Mouse (Mus musculus) liver, adult 2 months (tissue): ENCODE data around the gene Camsap1. TPM values are rescaled to one million over a fixed set of nuclear protein-coding genes. Genes with fewer than 3 reads are reported as not detected.

Source experiments
- DNase-seq: peaks from one replicate; pipeline ENCODE4 v3.0.0-alpha.2; 2011; ENCODE audit warnings: low read depth, low spot score; ENCODE audit errors: extremely low read depth
- H3K27ac ChIP-seq: fragments of 200-500 bp; replicated peaks from 2 replicates; pipeline ENCODE4 v1.5.1; 2012; ENCODE audit warnings: low read depth, mild to moderate bottlenecking, control low read depth, inconsistent platforms, low read length; ENCODE audit not compliant: insufficient read depth
- H3K27me3 ChIP-seq: fragments of 200-500 bp; 2 replicates; pipeline ENCODE4 v1.6.1; 2012; ENCODE audit warnings: mild to moderate bottlenecking, moderate library complexity, low read length, inconsistent platforms; ENCODE audit not compliant: control insufficient read depth, insufficient read depth
- H3K36me3 ChIP-seq: fragments of 200-500 bp; 2 replicates; pipeline ENCODE4 v1.6.1; 2012; ENCODE audit warnings: low read length, inconsistent platforms; ENCODE audit not compliant: control insufficient read depth, insufficient read depth
- H3K4me1 ChIP-seq: fragments of 200-500 bp; 2 replicates; pipeline ENCODE4 v1.6.1; 2011; ENCODE audit warnings: low read length; ENCODE audit not compliant: control insufficient read depth, insufficient read depth
- H3K4me3 ChIP-seq: fragments of 200-500 bp; 2 replicates; pipeline ENCODE4 v1.5.1; 2011; ENCODE audit warnings: low read depth, mild to moderate bottlenecking, control low read depth, low read length, moderate library complexity; ENCODE audit not compliant: insufficient read depth
- H3K79me2 ChIP-seq: fragments of 200-500 bp; 2 replicates; pipeline ENCODE4 v1.6.1; 2012; ENCODE audit warnings: inconsistent platforms, mild to moderate bottlenecking, low read length, moderate library complexity; ENCODE audit not compliant: control insufficient read depth, insufficient read depth
- H3K9ac ChIP-seq: fragments of 200-500 bp; 2 replicates; pipeline ENCODE4 v1.6.1; 2012; ENCODE audit warnings: low read depth, mild to moderate bottlenecking, control low read depth, inconsistent platforms, low read length
- CTCF ChIP-seq: fragments of 200-500 bp; IDR thresholded peaks from 2 replicates; pipeline ENCODE4 v1.5.1; 2011; ENCODE audit warnings: low read depth, low read length, control low read depth
- POLR2A ChIP-seq: fragments of 200-500 bp; IDR thresholded peaks from 2 replicates; pipeline ENCODE4 v1.6.1; 2011; ENCODE audit warnings: low read length, control low read depth; ENCODE audit not compliant: insufficient read depth; ENCODE audit errors: extremely low read depth
- WGBS: fragments of 180-500 bp; shearing (Covaris S2); methylation state at CpG from one replicate; pipeline ENCODE4 v1.1.7; 2018; 5-methylcytosine and 5-hydroxymethylcytosine counted together
- polyA plus RNA-seq: library from polyadenylated mRNA; depleted of rRNA; stranded (reverse); fragments of >200 nt; gene quantifications from 2 replicates; pipeline ENCODE4 v1.2.3, GENCODE M21; 2012
- total RNA-seq: library from RNA; depleted of rRNA; stranded (reverse); fragments of >200 nt; gene quantifications from 2 replicates; pipeline ENCODE4 v1.2.3, GENCODE M21; 2014

Camsap1 gene
- total and polyA plus RNA-seq, 2 experiments, result 2.4 to 5.4 TPM

DNA sequence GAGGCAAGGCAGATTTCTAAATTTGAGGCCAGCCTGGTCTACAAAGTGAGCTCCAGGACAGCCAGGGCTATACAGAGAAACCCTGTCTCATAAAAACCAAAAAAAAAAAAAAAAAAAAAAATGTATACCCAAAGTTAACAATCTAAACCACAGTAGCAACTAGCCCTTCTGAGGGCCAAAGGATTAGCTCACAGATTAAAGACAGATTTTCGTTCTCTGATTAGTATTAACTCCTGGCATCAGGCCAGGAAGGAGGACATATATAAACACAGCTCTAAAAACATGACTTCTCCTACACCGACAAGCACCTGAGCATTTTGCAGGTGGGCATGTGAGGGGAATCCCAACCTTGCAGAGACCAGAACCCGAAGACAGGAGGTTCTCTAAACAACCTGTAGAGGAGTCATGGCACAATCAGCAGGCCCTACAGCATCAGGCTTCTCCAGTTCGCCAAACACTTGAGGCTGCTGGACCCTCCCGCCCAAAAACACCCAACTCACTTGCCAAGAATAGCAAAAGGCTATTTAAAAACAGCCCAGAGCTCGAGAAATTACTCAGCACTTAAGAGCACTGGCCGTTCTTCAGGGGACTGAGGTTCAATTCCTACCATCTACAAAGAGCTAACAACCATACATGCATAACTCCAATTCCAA, 5.4 kb downstream of the Camsap1 start:
- no peak for TF ChIP-seq CTCF
- no peak for TF ChIP-seq POLR2A
- Histone ChIP-seq H3K4me3 (no peak overlapping the region), H3K27me3 (no peaks in the 10 kb centered on the region), H3K9ac (no peak overlapping the region), H3K36me3 (no peaks in the 10 kb centered on the region), H3K27ac (no peak overlapping the region), H3K4me1 (peaks cover 5% of the 10 kb centered on the region; the same call in 1 of the 2 replicates), H3K79me2 (peaks cover 28% of the 10 kb centered on the region; the same call in 1 of the 2 replicates)
- no peak for DNase-seq
- 79% methylated on average over 7 of the region's 7 CpGs for WGBS

DNA sequence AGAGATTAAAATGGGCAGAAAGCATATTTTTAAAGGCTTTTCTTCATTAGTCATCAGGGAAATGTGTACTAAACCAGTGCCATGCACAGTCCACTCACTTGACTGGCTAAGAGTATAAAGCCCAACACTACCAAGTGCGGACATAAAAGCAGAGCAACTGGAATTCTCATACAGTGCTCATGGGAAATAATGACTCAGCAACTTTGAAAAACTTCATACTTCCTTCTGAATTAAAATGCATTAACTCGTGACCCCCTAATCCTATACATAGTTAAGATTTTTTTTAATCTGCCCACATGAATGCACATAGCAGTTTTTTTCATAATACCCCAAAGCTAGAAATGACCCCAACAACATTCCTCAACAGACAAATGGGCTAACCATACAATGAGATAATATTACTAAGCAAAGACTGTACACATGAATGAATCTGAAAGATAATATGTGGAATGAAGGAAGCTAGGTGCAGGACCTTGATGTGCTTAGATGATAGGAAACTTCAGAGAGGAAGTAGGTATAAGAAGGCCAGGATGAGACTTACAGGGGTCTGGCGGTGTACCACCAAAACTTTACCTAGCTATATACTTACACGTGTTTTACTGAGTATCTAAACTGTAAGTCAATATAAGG, 7.8 kb downstream of the Camsap1 start:
- 92% methylated on average over 4 of the region's 4 CpGs for WGBS

DNA sequence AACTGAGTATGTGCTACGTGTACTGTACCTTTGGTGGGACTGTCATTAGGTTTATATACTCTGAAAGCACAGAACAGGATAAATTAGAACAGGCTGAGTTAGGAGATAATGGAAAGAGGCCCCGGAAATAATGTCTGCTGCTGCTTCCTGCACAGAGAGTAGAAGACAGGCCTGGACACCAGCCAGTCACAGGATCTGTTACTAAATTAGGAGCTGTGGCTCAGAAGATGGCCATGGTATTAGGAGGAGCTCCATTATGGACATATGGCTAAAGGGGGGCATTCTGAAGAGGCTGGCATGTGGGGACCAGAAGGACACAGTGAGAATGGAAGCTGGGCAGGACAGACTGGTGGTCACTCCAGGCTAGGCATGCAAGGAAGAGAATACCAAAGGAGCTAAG, 12.7 kb downstream of the Camsap1 start:
- no peak overlapping the region for H3K4me3 ChIP-seq
- no peak for TF ChIP-seq CTCF
- no peak for TF ChIP-seq POLR2A
- H3K36me3 ChIP-seq, result peaks cover 4% of the 10 kb centered on the region
- 84% methylated on average over 2 of the region's 2 CpGs for WGBS
- peaks cover 3% of the 10 kb centered on the region; the same call in 1 of the 2 replicates for H3K4me1 ChIP-seq
- H3K79me2 ChIP-seq, result peaks cover 19% of the 10 kb centered on the region; the same call in 1 of the 2 replicates
- H3K27me3 ChIP-seq, result no peaks in the 10 kb centered on the region
- H3K27ac ChIP-seq, result no peak overlapping the region
- H3K9ac ChIP-seq, result no peak overlapping the region
- DNase-seq, result no peak

More for the DNA sequence above, 7.8 kb downstream of the Camsap1 start:
- TF ChIP-seq CTCF (no peak), POLR2A (no peak)
- Histone ChIP-seq H3K79me2 (peaks cover 29% of the 10 kb centered on the region; the same call in 1 of the 2 replicates), H3K27ac (no peak overlapping the region), H3K4me1 (peaks cover 3% of the 10 kb centered on the region; the same call in 1 of the 2 replicates), H3K9ac (no peak overlapping the region), H3K27me3 (no peaks in the 10 kb centered on the region), H3K4me3 (no peak overlapping the region), H3K36me3 (no peaks in the 10 kb centered on the region)
- DNase-seq, result no peak

DNA sequence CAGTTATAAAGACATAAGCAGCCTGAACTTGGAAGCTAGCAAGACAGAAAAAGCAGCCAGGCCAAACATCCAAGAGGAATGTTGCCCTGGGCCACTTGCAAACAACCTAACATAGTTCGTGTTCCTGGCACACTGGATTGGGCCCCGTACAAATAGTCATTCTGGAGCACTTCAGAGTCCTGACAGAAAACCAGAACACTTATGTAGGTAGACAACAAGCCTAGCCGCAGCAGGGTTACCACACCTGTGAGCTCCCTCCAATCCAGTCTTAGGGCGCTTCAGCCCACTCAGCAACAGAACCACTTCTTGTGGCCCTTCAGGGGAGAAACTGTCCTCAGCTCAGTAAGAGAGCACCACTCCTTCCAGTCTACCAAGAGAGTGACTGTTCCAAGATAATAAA, 13.8 kb downstream of the Camsap1 start:
- no peak overlapping the region for H3K4me3 ChIP-seq
- no peaks in the 10 kb centered on the region for H3K27me3 ChIP-seq
- no peak overlapping the region for H3K9ac ChIP-seq
- no peak for DNase-seq
- H3K36me3 ChIP-seq, result peaks cover 13% of the 10 kb centered on the region
- H3K4me1 ChIP-seq, result peaks cover 3% of the 10 kb centered on the region; the same call in 1 of the 2 replicates
- H3K79me2 ChIP-seq, result peaks cover 19% of the 10 kb centered on the region; the same call in 1 of the 2 replicates
- WGBS, result 69% methylated on average over 4 of the region's 4 CpGs
- TF ChIP-seq POLR2A, result no peak
- TF ChIP-seq CTCF, result no peak
- H3K27ac ChIP-seq, result no peak overlapping the region

DNA sequence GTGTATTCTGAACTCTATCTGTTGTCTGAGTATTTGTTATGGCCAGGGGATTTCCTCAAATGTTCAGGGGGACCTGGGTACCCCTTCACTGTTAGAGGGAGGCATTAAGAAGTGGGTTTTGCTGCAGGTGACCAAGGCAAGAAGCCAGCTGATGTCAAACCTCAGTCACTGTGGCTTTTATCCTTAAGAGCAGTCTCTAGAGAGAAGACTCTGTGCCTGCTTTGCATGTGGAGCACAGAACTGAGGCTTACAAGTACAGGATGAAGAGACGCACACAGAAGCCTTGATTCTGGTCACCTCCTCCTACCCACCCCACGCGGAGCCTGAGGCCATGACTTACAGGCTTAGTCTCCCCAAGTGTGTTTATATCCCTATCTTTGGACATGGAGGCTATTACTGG, 33.8 kb downstream of the Camsap1 start:
- peaks cover 15% of the 10 kb centered on the region; the same call in 1 of the 2 replicates for H3K36me3 ChIP-seq

DNA sequence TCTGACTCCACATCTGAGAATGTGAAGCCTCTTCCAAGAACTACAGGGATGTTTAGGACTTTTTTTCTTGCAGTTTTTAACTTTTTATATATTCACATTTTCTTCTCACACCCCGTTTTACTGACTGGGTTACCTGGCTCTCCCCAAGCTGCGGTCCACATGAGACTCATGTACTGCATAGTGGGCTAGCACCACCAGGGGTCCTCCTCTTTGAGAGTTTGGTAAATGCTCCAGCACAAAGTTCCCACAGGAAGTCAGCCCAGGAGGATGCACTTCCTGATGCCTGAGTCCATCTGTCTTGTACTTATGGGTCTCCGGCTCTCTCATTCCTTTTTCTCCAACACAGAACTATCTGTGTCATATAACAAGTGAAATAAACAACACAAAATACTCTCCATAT, 35.1 kb downstream of the Camsap1 start:
- no peak for DNase-seq
- Histone ChIP-seq H3K79me2 (no peaks in the 10 kb centered on the region), H3K9ac (no peak overlapping the region), H3K27me3 (no peaks in the 10 kb centered on the region), H3K27ac (no peak overlapping the region), H3K36me3 (peaks cover 19% of the 10 kb centered on the region; the same call in 1 of the 2 replicates), H3K4me1 (peaks cover 4% of the 10 kb centered on the region; the same call in 1 of the 2 replicates), H3K4me3 (no peak overlapping the region)
- no peak for TF ChIP-seq CTCF
- TF ChIP-seq POLR2A, result no peak
- WGBS, result 80% methylated on average over 3 of the region's 3 CpGs

More for the DNA sequence above, 33.8 kb downstream of the Camsap1 start:
- Histone ChIP-seq H3K4me1 (peaks cover 4% of the 10 kb centered on the region; the same call in 1 of the 2 replicates), H3K27me3 (no peaks in the 10 kb centered on the region), H3K79me2 (no peaks in the 10 kb centered on the region), H3K27ac (no peak overlapping the region), H3K9ac (no peak overlapping the region), H3K4me3 (no peak overlapping the region)
- DNase-seq, result no peak
- 93% methylated on average over 3 of the region's 3 CpGs for WGBS
- TF ChIP-seq CTCF (no peak), POLR2A (no peak)
